Mouse (Mus musculus) liver, embryonic 14.5 days (tissue): Measurements from ENCODE around the gene Atg9b. TPM values are rescaled to one million over a fixed set of nuclear protein-coding genes. Genes with fewer than 3 reads are reported as not detected.

Experiments used
- ATAC-seq: fragments of 200-750 bp; cut with Nextera tagmentation; 2 replicates; pipeline ENCODE4 v1.8.0; 2017; ENCODE audit warnings: moderate number of reproducible peaks, mild to moderate bottlenecking, moderate library complexity; ENCODE audit not compliant: insufficient read depth
- DNase-seq, 3 experiments: peaks; one replicate each; pipeline ENCODE4 v3.0.0-alpha.2; 2012 to 2013; ENCODE audit warnings: low read depth in 3 of 3, low spot score in 3 of 3
- H3K27ac ChIP-seq: fragments of 300-500 bp; sonication (generic); 2 replicates; pipeline ENCODE4 v1.5.1; 2014; ENCODE audit warnings: moderate library complexity, mild to moderate bottlenecking, control low read depth, inconsistent platforms
- H3K27me3 ChIP-seq: fragments of 300-500 bp; sonication (generic); 2 replicates; pipeline ENCODE4 v1.6.1; 2014; ENCODE audit warnings: mild to moderate bottlenecking, low read length, moderate library complexity; ENCODE audit not compliant: control insufficient read depth, insufficient read depth
- H3K36me3 ChIP-seq: fragments of 300-500 bp; sonication (generic); replicated peaks from 2 replicates; pipeline ENCODE4 v1.6.1; 2014; ENCODE audit warnings: low read depth; ENCODE audit not compliant: control insufficient read depth, insufficient read depth
- H3K4me1 ChIP-seq, 2 experiments: fragments of 200-500 bp in 1 of 2; fragments of 300-500 bp in 1 of 2; sonication (generic) in 1 of 2; replicated peaks; 2 replicates each; pipeline ENCODE4 v1.6.1; 2012 to 2014; ENCODE audit warnings: antibody characterized with exemption in 1 of 2, inconsistent platforms in 1 of 2, low read length in 1 of 2; ENCODE audit not compliant: control insufficient read depth in 2 of 2, insufficient read depth in 2 of 2
- H3K4me2 ChIP-seq: fragments of 300-500 bp; sonication (generic); 2 replicates; pipeline ENCODE4 v1.6.1; 2014; ENCODE audit warnings: low read depth, mild to moderate bottlenecking, control low read depth, moderate library complexity
- H3K4me3 ChIP-seq, 2 experiments: fragments of 200-500 bp in 1 of 2; fragments of 300-500 bp in 1 of 2; sonication (generic) in 1 of 2; 2 replicates each; pipeline ENCODE4 v1.5.1; 2012 to 2014; ENCODE audit warnings: low read depth in 2 of 2, low read length in 2 of 2, mild to moderate bottlenecking in 2 of 2, control low read depth in 1 of 2, inconsistent platforms in 1 of 2, moderate library complexity in 1 of 2; ENCODE audit not compliant: insufficient read depth in 1 of 2
- H3K9ac ChIP-seq: fragments of 300-500 bp; sonication (generic); replicated peaks from 2 replicates; pipeline ENCODE4 v1.6.1; 2014; ENCODE audit warnings: mild to moderate bottlenecking, control low read depth, moderate library complexity
- H3K9me3 ChIP-seq: fragments of 300-500 bp; sonication (generic); 2 replicates; pipeline ENCODE4 v1.6.1; 2016; ENCODE audit warnings: low read length, mixed read lengths; ENCODE audit not compliant: control insufficient read depth
- CTCF ChIP-seq: IDR thresholded peaks from 2 replicates; pipeline ENCODE4 v1.5.1; 2016; ENCODE audit warnings: antibody characterized with exemption, low read depth, control low read depth
- EP300 ChIP-seq: IDR thresholded peaks from 2 replicates; pipeline ENCODE4 v1.6.1; 2016; ENCODE audit warnings: antibody characterized with exemption, low read depth
- WGBS: fragments of 180-500 bp; shearing (Covaris S2); extraction: QIAGEN DNeasy Blood & Tissue Kit; methylation state at CpG from one replicate; pipeline ENCODE4 v1.1.7; 2014; ENCODE audit not compliant: insufficient replicate concordance; 5-methylcytosine and 5-hydroxymethylcytosine counted together
- polyA plus RNA-seq, 2 experiments: library from polyadenylated mRNA; depleted of rRNA in 1 of 2; stranded (reverse) in 1 of 2; unstranded in 1 of 2; fragments of >200 nt; fragmentation: Nextera tagmentation in 1 of 2; extraction: Ambion mirVana in 1 of 2; gene quantifications; 2 replicates each; pipeline versions ENCODE4 v1.2.1 to v1.2.3; 2012 to 2014

Gene Atg9b
- polyA plus RNA-seq, 2 experiments, result 0.14 to 0.57 TPM

DNA sequence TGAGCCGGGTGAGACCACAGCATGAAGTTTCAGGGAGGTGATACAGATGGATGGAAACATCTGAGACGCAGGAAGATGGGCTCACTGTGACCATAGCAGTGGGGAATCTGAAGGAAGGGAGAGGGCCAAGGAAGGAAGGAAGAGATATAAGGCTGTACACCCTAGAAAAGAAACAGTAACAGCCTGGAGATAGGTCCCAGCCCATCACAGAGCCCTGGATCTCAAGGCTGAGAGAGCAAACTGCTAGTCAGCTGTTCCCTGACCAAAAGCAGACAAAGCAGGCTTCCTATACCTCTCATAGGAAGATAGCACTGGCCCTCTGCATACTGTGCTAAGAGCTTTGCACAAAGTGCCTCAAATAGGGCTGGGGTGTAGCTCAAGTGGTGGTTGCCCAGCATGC lies 13.2 kb downstream of the Atg9b start:
- no peak for DNase-seq
- Histone ChIP-seq H3K36me3 (no peaks in the 10 kb centered on the region), H3K4me3 (no peak overlapping the region), H3K9ac (no peak overlapping the region), H3K4me2 (no peak overlapping the region), H3K4me1 (peaks cover 3 to 6% of the 10 kb centered on the region in 2 experiments), H3K9me3 (no peaks in the 10 kb centered on the region), H3K27me3 (no peaks in the 10 kb centered on the region), H3K27ac (no peak overlapping the region)
- no peak for TF ChIP-seq EP300
- no peak for TF ChIP-seq CTCF
- 54% methylated on average over 2 of the region's 2 CpGs for WGBS
- no peak for ATAC-seq

GRCm38 (mm10) chr5:24374666-24375328 lies 17.1 kb downstream of the Atg9b start:
- no peaks in the 10 kb centered on the region for H3K9me3 ChIP-seq
- no peaks in the 10 kb centered on the region for H3K36me3 ChIP-seq
- WGBS, result 60% methylated on average over 7 of the region's 7 CpGs
- DNase-seq, result no peak
- no peaks in the 10 kb centered on the region for H3K4me1 ChIP-seq
- no peak overlapping the region for H3K4me3 ChIP-seq
- no peak overlapping the region for H3K27ac ChIP-seq
- no peak for ATAC-seq
- H3K9ac ChIP-seq, result no peak overlapping the region
- no peak overlapping the region for H3K4me2 ChIP-seq
- H3K27me3 ChIP-seq, result no peaks in the 10 kb centered on the region
- TF ChIP-seq CTCF (no peak), EP300 (no peak)

DNA sequence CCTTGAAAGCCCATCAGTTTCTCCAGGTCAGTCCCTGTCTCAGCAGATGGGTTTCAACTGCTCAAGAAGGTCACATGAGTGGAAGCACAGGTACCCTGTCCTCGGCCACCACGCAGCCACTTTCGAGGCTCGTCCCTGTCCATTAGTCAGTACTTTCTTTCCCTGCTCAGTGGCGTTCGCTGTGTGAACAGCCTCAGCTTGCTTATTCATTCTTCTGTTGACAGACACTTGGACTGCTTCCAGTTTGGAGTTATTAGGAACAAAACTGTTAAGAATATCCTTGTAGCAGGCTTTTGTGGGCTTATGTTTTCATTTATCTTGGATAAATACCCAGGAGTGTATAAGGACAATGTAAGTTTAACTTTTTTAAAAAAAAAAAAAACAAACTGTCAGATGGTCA lies 17.7 kb downstream of the Atg9b start:
- H3K4me2 ChIP-seq, result no peak overlapping the region
- ATAC-seq, result no peak
- no peak for DNase-seq
- no peak for TF ChIP-seq EP300
- no peak for TF ChIP-seq CTCF
- H3K9me3 ChIP-seq, result no peaks in the 10 kb centered on the region
- 74% methylated on average over 6 of the region's 6 CpGs for WGBS
- no peaks in the 10 kb centered on the region for H3K27me3 ChIP-seq
- H3K4me1 ChIP-seq, result no peaks in the 10 kb centered on the region
- no peak overlapping the region for H3K9ac ChIP-seq
- H3K36me3 ChIP-seq, result no peaks in the 10 kb centered on the region
- no peak overlapping the region for H3K4me3 ChIP-seq
- H3K27ac ChIP-seq, result no peak overlapping the region

DNA sequence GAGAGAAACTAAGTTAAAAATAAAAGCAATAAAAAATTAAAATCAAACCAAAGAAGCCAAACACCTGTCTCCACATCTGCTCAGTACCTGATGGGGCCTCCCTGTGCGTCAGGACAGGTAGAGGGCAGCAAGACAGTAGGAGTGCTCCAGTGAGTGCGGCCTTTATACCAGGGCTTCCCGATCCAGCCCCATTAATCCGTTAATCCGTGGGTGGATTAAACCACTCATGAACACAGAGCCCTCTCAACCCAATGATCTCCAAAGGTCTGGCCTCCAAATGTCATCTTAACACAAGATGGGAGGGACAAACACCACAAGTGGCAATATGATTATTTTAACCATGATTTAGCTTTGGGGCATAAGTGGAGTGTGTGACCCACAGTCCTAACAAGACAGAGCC lies 18.1 kb downstream of the Atg9b start:
- no peaks in the 10 kb centered on the region for H3K4me1 ChIP-seq
- no peak for ATAC-seq
- H3K36me3 ChIP-seq, result no peaks in the 10 kb centered on the region
- H3K9me3 ChIP-seq, result no peaks in the 10 kb centered on the region
- no peak overlapping the region for H3K27ac ChIP-seq
- DNase-seq, result no peak
- H3K27me3 ChIP-seq, result no peaks in the 10 kb centered on the region
- 70% methylated on average over 5 of the region's 5 CpGs for WGBS
- no peak overlapping the region for H3K9ac ChIP-seq
- H3K4me3 ChIP-seq, result no peak overlapping the region
- H3K4me2 ChIP-seq, result no peak overlapping the region
- TF ChIP-seq EP300 (no peak), CTCF (no peak)

DNA sequence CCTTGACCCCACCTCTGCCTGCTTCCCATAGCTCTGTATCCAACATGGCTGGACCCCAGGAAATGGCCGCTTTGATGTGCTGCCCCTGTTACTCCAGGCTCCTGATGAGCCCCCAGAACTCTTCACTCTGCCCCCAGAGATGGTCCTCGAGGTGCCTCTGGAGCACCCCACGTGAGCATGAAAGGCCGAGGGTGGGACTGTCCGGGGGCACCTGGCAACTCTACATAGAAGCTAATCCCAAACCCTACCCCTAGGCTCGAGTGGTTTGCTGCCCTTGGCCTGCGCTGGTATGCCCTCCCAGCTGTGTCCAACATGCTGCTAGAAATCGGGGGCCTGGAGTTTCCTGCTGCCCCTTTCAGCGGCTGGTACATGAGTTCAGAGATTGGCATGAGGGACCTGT lies 22.2 kb downstream of the Atg9b start:
- H3K27ac ChIP-seq, result no peak overlapping the region
- WGBS, result 60% methylated on average over 9 of the region's 9 CpGs
- H3K36me3 ChIP-seq, result no peaks in the 10 kb centered on the region
- no peak for ATAC-seq
- H3K4me3 ChIP-seq, result no peak overlapping the region
- H3K9me3 ChIP-seq, result no peaks in the 10 kb centered on the region
- no peaks in the 10 kb centered on the region for H3K4me1 ChIP-seq
- no peak overlapping the region for H3K9ac ChIP-seq
- no peak for DNase-seq
- no peaks in the 10 kb centered on the region for H3K27me3 ChIP-seq
- no peak for TF ChIP-seq CTCF
- TF ChIP-seq EP300, result no peak
- no peak overlapping the region for H3K4me2 ChIP-seq
